Mouse (Mus musculus): ENCODE measurements at regions not wholly inside any gene's neighbourhood (a gene's known extent, or its start where the extent isn't known, plus 50 kb on each side); places are given as distances from the start of the nearest gene placed in this dataset.

DNA sequence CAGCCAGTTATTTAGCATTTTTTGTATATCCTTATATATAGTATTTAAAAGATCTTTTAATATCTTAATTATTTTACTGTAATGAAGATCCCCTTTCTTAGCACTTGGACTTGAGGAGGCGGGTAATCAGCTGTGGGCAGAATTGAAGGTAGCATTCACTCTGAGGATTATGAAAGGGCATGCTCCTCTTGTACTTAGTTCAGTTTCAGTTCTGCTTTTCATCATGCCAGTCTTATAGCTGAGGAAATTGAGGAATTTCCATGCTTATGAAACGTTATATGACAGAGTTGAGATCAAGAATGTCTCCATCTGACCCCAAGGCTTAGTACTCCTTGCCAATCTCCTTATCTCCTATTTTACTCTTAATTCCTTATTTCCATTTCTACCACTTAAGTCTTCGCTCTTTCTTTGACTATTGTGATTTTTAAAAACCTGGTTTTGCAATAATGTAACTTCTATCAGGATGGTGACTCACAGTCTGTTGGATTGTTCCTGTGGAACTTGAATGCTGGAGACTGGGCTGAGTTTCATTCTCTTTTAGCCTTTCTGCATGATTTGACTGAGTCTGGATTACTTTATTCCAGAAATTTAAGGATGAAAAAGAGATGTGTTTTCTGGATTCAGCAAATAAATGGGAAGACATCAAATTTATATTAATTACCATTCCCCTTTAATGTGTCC lies 133.6 kb downstream of the Papss1 start:
- H3K4me2 ChIP-seq (replicated peaks; ENCODE audit: low read depth): no peak overlapping the region
- no peak overlapping the region for H3K9ac ChIP-seq (ENCODE audit: low read depth, low read length)
- no peak overlapping the region for H3K4me3 ChIP-seq (ENCODE audit: low read depth, low read length)
- no peaks in the 10 kb centered on the region for H3K9me3 ChIP-seq (ENCODE audit: control insufficient read depth)
- no peaks in the 10 kb centered on the region for H3K27me3 ChIP-seq (replicated peaks; ENCODE audit: control insufficient read depth, insufficient read depth, low read length)
- no peaks in the 10 kb centered on the region for H3K4me1 ChIP-seq (replicated peaks; ENCODE audit: control insufficient read depth, insufficient read depth, low read length)
- H3K36me3 ChIP-seq (ENCODE audit: control insufficient read depth, insufficient read depth): no peaks in the 10 kb centered on the region
- 76% methylated on average over 3 of the region's 3 CpGs for WGBS
- no peak for TF ChIP-seq CTCF (IDR thresholded peaks at IDR 0.05; ENCODE audit: low read depth)
- ATAC-seq: no peak
- no peak overlapping the region for H3K27ac ChIP-seq (ENCODE audit: low read depth, low read length)

- Histone ChIP-seq H3K4me1 (replicated peaks; ENCODE audit: control insufficient read depth, insufficient read depth, low read length) (no peaks in the 10 kb centered on the region), H3K27me3 (replicated peaks; ENCODE audit: control insufficient read depth, insufficient read depth, low read length) (no peaks in the 10 kb centered on the region), H3K9ac (ENCODE audit: low read depth, low read length) (no peak overlapping the region), H3K36me3 (ENCODE audit: control insufficient read depth, insufficient read depth) (no peaks in the 10 kb centered on the region), H3K4me2 (replicated peaks; ENCODE audit: low read depth) (no peak overlapping the region), H3K9me3 (ENCODE audit: control insufficient read depth) (no peaks in the 10 kb centered on the region), H3K4me3 (ENCODE audit: low read depth, low read length) (no peak overlapping the region), H3K27ac (ENCODE audit: low read depth, low read length) (no peak overlapping the region)
- ATAC-seq: no peak
- peak; percentile 56 for TF ChIP-seq CTCF (IDR thresholded peaks at IDR 0.05; ENCODE audit: low read depth)
These were observed 138.6 kb downstream of the Papss1 start for GRCm38 (mm10) chr3:131703134-131703533.

DNA sequence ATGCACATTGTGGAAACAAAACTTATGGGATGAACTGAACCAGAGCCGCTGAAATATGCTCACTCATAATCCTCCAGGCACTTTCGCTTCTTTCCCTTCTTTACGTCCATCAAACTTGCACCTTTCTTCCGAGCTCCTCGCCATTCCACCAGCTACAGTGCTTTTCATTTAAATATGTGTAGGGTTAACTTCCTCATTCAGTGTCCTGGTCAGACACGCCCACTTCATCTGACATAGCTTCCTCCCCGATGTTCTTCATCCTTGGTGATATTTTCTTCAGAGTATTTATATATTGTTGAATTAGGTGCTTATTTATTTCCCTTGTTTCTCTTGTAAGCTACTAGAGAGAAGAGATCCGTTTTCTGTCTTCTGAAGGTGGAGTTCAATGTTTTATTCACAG lies 149.0 kb downstream of the Papss1 start:
- no peaks in the 10 kb centered on the region for H3K27me3 ChIP-seq (replicated peaks; ENCODE audit: control insufficient read depth, insufficient read depth, low read length)

DNA sequence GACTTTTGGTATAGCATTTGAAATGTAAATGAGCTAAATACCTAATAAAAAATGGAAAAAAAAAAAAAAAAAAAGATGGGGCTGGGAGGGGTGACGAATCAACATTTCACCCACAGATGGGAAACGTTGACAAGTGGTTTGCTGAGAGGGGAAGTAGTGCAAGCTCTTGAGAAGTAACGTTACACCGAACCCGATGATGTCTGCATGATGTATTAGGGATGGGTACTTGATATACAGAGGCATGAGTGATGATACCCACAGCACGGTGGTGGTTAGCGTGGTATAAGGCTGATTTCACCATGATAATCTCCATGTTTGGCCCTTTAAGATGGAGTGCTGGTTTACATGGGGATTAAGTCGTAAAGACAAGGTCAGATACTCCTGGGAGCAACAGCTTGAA lies 154.2 kb downstream of the Papss1 start:
- 67% methylated on average over 8 of the region's 8 CpGs for WGBS
- no peak overlapping the region for H3K4me2 ChIP-seq (replicated peaks; ENCODE audit: low read depth)
- no peak overlapping the region for H3K27ac ChIP-seq (ENCODE audit: low read depth, low read length)
- no peaks in the 10 kb centered on the region for H3K27me3 ChIP-seq (replicated peaks; ENCODE audit: control insufficient read depth, insufficient read depth, low read length)
- no peaks in the 10 kb centered on the region for H3K36me3 ChIP-seq (ENCODE audit: control insufficient read depth, insufficient read depth)
- no peaks in the 10 kb centered on the region for H3K4me1 ChIP-seq (replicated peaks; ENCODE audit: control insufficient read depth, insufficient read depth, low read length)
- no peak for ATAC-seq
- H3K9me3 ChIP-seq (ENCODE audit: control insufficient read depth): no peaks in the 10 kb centered on the region
- no peak for TF ChIP-seq CTCF (IDR thresholded peaks at IDR 0.05; ENCODE audit: low read depth)
- H3K9ac ChIP-seq (ENCODE audit: low read depth, low read length): no peak overlapping the region
- no peak overlapping the region for H3K4me3 ChIP-seq (ENCODE audit: low read depth, low read length)

More for the DNA sequence above, 149.0 kb downstream of the Papss1 start:
- no peak overlapping the region for H3K9ac ChIP-seq (ENCODE audit: low read depth, low read length)
- no peaks in the 10 kb centered on the region for H3K9me3 ChIP-seq (ENCODE audit: control insufficient read depth)
- ATAC-seq: no peak
- H3K4me1 ChIP-seq (replicated peaks; ENCODE audit: control insufficient read depth, insufficient read depth, low read length): no peaks in the 10 kb centered on the region
- TF ChIP-seq CTCF (IDR thresholded peaks at IDR 0.05; ENCODE audit: low read depth): no peak
- no peak overlapping the region for H3K27ac ChIP-seq (ENCODE audit: low read depth, low read length)
- no peak overlapping the region for H3K4me2 ChIP-seq (replicated peaks; ENCODE audit: low read depth)
- no peaks in the 10 kb centered on the region for H3K36me3 ChIP-seq (ENCODE audit: control insufficient read depth, insufficient read depth)
- WGBS: 82% methylated on average over 8 of the region's 8 CpGs
- H3K4me3 ChIP-seq (ENCODE audit: low read depth, low read length): no peak overlapping the region

- no peak overlapping the region for H3K27ac ChIP-seq (ENCODE audit: low read depth, low read length)
- no peak overlapping the region for H3K4me3 ChIP-seq (ENCODE audit: low read depth, low read length)
- H3K9me3 ChIP-seq (ENCODE audit: control insufficient read depth): no peaks in the 10 kb centered on the region
- H3K4me1 ChIP-seq (replicated peaks; ENCODE audit: control insufficient read depth, insufficient read depth, low read length): no peaks in the 10 kb centered on the region
- H3K36me3 ChIP-seq (ENCODE audit: control insufficient read depth, insufficient read depth): no peaks in the 10 kb centered on the region
- H3K9ac ChIP-seq (ENCODE audit: low read depth, low read length): no peak overlapping the region
- H3K4me2 ChIP-seq (replicated peaks; ENCODE audit: low read depth): no peak overlapping the region
- H3K27me3 ChIP-seq (replicated peaks; ENCODE audit: control insufficient read depth, insufficient read depth, low read length): no peaks in the 10 kb centered on the region
- ATAC-seq: no peak
- WGBS: 94% methylated on average over 3 of the region's 3 CpGs
- TF ChIP-seq CTCF (IDR thresholded peaks at IDR 0.05; ENCODE audit: low read depth): no peak
These were observed 164.1 kb downstream of the Papss1 start for GRCm38 (mm10) chr3:131728618-131729017.

DNA sequence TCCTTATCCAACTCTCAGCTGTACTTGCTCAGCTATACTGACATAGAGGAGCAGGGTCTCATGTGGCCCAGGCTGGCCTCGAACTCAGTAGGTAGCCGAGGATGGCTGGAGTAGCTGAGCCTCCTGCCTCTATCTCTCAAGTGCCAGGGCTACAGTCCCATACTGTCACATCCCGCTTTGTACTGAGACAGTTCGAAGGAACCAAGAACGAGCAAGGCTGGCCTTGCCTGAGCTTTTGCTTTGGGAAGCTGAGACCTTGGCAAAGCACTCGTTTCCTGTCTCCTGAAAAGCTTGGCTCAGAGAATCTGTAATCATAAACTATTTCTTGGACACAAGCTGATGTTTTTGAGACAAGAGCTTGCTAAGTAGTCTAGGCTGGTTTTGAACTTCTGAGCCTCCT lies 169.7 kb downstream of the Papss1 start:
- WGBS: 67% methylated on average over 6 of the region's 6 CpGs
- Histone ChIP-seq H3K4me2 (replicated peaks; ENCODE audit: low read depth) (no peak overlapping the region), H3K36me3 (ENCODE audit: control insufficient read depth, insufficient read depth) (no peaks in the 10 kb centered on the region), H3K4me3 (ENCODE audit: low read depth, low read length) (no peak overlapping the region), H3K9ac (ENCODE audit: low read depth, low read length) (no peak overlapping the region), H3K9me3 (ENCODE audit: control insufficient read depth) (no peaks in the 10 kb centered on the region), H3K27me3 (replicated peaks; ENCODE audit: control insufficient read depth, insufficient read depth, low read length) (no peaks in the 10 kb centered on the region), H3K27ac (ENCODE audit: low read depth, low read length) (no peak overlapping the region), H3K4me1 (replicated peaks; ENCODE audit: control insufficient read depth, insufficient read depth, low read length) (no peaks in the 10 kb centered on the region)
- TF ChIP-seq CTCF (IDR thresholded peaks at IDR 0.05; ENCODE audit: low read depth): no peak
- no peak for ATAC-seq

GRCm38 (mm10) chr3:131737461-131737860 lies 172.9 kb downstream of the Papss1 start:
- Histone ChIP-seq H3K4me1 (replicated peaks; ENCODE audit: control insufficient read depth, insufficient read depth, low read length) (no peaks in the 10 kb centered on the region), H3K4me3 (ENCODE audit: low read depth, low read length) (no peak overlapping the region), H3K4me2 (replicated peaks; ENCODE audit: low read depth) (no peak overlapping the region), H3K9me3 (ENCODE audit: control insufficient read depth) (no peaks in the 10 kb centered on the region), H3K9ac (ENCODE audit: low read depth, low read length) (no peak overlapping the region), H3K27ac (ENCODE audit: low read depth, low read length) (no peak overlapping the region), H3K36me3 (ENCODE audit: control insufficient read depth, insufficient read depth) (no peaks in the 10 kb centered on the region), H3K27me3 (replicated peaks; ENCODE audit: control insufficient read depth, insufficient read depth, low read length) (no peaks in the 10 kb centered on the region)
- ATAC-seq: no peak
- 52% methylated on average over 6 of the region's 6 CpGs for WGBS
- no peak for TF ChIP-seq CTCF (IDR thresholded peaks at IDR 0.05; ENCODE audit: low read depth)

Measured in intestine, postnatal 0 days (tissue).